Mouse (Mus musculus) C2C12 (cell line): ENCODE measurements around the gene Mylk2.

Source experiments
- CTCF ChIP-seq: IDR thresholded peaks from one replicate; pipeline ENCODE4 v1.5.1; 2011; ENCODE audit not compliant: control insufficient read depth, insufficient read depth, insufficient read length
- MAX ChIP-seq: IDR thresholded peaks from one replicate; pipeline ENCODE4 v1.6.1; 2011; ENCODE audit warnings: mild to moderate bottlenecking, control low read depth
- MYOD1 ChIP-seq: IDR thresholded peaks from one replicate; pipeline ENCODE4 v1.6.1; 2011; ENCODE audit warnings: low read depth; ENCODE audit not compliant: control insufficient read depth, insufficient read length
- USF1 ChIP-seq: IDR thresholded peaks from one replicate; pipeline ENCODE4 v1.6.1; 2011; ENCODE audit warnings: low read depth, mild to moderate bottlenecking, control low read depth, moderate library complexity

- TF ChIP-seq MAX (no peak), CTCF (no peak), MYOD1 (no peak), USF1 (no peak)
These were observed 49.3 kb upstream of the Mylk2 start for GRCm38 (mm10) chr2:152861891-152862290.
